Mouse (Mus musculus) left cerebral cortex, postnatal 14 days (tissue): ENCODE data around the gene Stk4. TPM values are rescaled to one million over a fixed set of nuclear protein-coding genes. Genes with fewer than 3 reads are reported as not detected.

Experiments used
- DNase-seq, 2 experiments: peaks; one replicate each; pipeline ENCODE4 v3.0.0; 2021 to 2022; ENCODE audit warnings: low spot score in 2 of 2, mixed read lengths in 1 of 2
- intact Hi-C: fragments of 180-260 bp; cut with DNase I; formaldehyde crosslinking; loops from one replicate; pipeline ENCODE4 v1.15.1; 2025
- total RNA-seq, 2 experiments: library from RNA; stranded (reverse); gene quantifications; 2 replicates each; pipeline ENCODE4 v1.2.3; 2021

Gene Stk4
- total RNA-seq, 2 experiments from 2014 or later = 32.2 to 35.6 TPM

DNA sequence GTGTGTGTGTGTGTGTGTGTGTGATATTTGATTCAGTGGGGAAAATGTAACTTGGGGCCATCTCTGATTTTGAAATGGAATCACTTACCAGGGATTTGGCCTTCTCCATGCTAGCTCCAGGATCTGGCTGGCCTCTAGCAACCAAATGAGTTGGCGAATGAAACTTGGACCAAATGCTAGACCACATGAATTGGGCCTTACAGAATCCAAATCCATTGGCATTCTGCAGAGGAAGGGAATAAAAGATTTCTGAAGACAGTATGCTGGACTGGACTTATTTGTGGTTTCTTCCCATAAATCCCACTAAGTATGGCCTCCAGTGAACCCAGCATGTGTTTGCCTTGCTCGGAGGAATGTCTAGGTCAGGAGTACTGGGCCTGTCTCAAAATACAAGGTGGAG lies 88.7 kb downstream of the Stk4 start:
- intact Hi-C loops = no loop called here
- DNase-seq = no peak

- intact Hi-C loops = no loop called here
- no peak for DNase-seq
Measured at GRCm38 (mm10) chr2:164161515-164162055, 91.5 kb downstream of the Stk4 start.

GRCm38 (mm10) chr2:164164941-164165340 lies 94.8 kb downstream of the Stk4 start:
- intact Hi-C loops = no loop called here
- DNase-seq = no peak

GRCm38 (mm10) chr2:164167752-164168570 lies 97.8 kb downstream of the Stk4 start:
- no peak for DNase-seq
- intact Hi-C loops = no loop called here

- DNase-seq = peak; percentile 41 to 61
- intact Hi-C loops = no loop called here
Measured at GRCm38 (mm10) chr2:164168571-164168946, 98.4 kb downstream of the Stk4 start.

GRCm38 (mm10) chr2:164170326-164170725 lies 100.2 kb downstream of the Stk4 start:
- intact Hi-C loops = loop anchor here (5.0 kb wide), 1 partner anchor 33 kb away; no protein-coding TSS in a partner anchor
- DNase-seq = no peak

GRCm38 (mm10) chr2:164170902-164171301 lies 100.8 kb downstream of the Stk4 start, which contains the start of gene Kcns1:
TSS of gene Kcns1 (minus strand) at chr2:164171113.
- DNase-seq = no peak
- intact Hi-C loops = loop anchor here (5.0 kb wide), 1 partner anchor 34 kb away; no protein-coding TSS in a partner anchor

DNA sequence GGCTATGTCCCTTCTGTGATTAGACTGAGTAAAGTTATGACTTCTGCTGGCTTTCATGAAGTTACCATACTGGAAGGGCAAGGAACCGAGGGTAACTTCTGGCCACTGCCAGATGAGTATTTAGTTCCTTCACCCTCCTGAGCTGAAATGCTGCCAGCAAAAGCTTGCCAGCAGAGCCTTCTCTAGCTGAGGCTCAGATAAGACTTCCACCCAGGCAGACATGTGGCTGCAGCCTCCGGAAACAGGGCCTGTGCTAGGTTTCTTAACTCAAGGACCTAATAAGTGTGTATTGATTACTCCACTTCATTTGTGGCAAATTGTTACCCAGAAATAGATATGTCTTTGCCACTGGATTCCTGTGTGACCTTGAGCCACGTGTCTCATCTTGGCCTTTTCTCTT lies 103.3 kb downstream of the Stk4 start:
- no peak for DNase-seq
- intact Hi-C loops = loop anchor here (5.0 kb wide), 1 partner anchor 36 kb away; no protein-coding TSS in a partner anchor

GRCm38 (mm10) chr2:164174649-164175395 lies 104.7 kb downstream of the Stk4 start:
- intact Hi-C loops = loop anchor here (5.0 kb wide), 1 partner anchor 38 kb away; no protein-coding TSS in a partner anchor
- peak; percentile 73 to 83 for DNase-seq

GRCm38 (mm10) chr2:164175850-164176249 lies 105.7 kb downstream of the Stk4 start:
- no peak for DNase-seq
- intact Hi-C loops = no loop called here

- intact Hi-C loops = no loop called here
Measured at GRCm38 (mm10) chr2:164177831-164178230, 107.7 kb downstream of the Stk4 start.

GRCm38 (mm10) chr2:164180124-164180523 lies 110.0 kb downstream of the Stk4 start:
- intact Hi-C loops = no loop called here
- peak; percentile 43 to 44 for DNase-seq

More at GRCm38 (mm10) chr2:164177831-164178230, 107.7 kb downstream of the Stk4 start:
- no peak for DNase-seq

- DNase-seq = no peak
- intact Hi-C loops = no loop called here
Measured at GRCm38 (mm10) chr2:164180770-164181169, 110.6 kb downstream of the Stk4 start.

- DNase-seq = no peak
Measured at GRCm38 (mm10) chr2:164182692-164183255, 112.7 kb downstream of the Stk4 start, which contains the start of gene Wfdc5. TSS of gene Wfdc5 (minus strand) at chr2:164182742.

GRCm38 (mm10) chr2:164183340-164183739 lies 113.2 kb downstream of the Stk4 start:
- intact Hi-C loops = no loop called here

More at GRCm38 (mm10) chr2:164182692-164183255, 112.7 kb downstream of the Stk4 start, which contains the start of gene Wfdc5:
- intact Hi-C loops = no loop called here

GRCm38 (mm10) chr2:164184145-164184719 lies 114.1 kb downstream of the Stk4 start:
- intact Hi-C loops = no loop called here
- DNase-seq = no peak

More at GRCm38 (mm10) chr2:164183340-164183739, 113.2 kb downstream of the Stk4 start:
- no peak for DNase-seq

- DNase-seq = no peak
- intact Hi-C loops = no loop called here
Measured at GRCm38 (mm10) chr2:164188722-164189121, 118.6 kb downstream of the Stk4 start.

- intact Hi-C loops = no loop called here
- no peak for DNase-seq
Measured at GRCm38 (mm10) chr2:164190576-164190975, 120.5 kb downstream of the Stk4 start, which contains the start of gene Wfdc12. TSS of gene Wfdc12 (minus strand) at chr2:164190608.

GRCm38 (mm10) chr2:164192279-164192678 lies 122.2 kb downstream of the Stk4 start:
- intact Hi-C loops = no loop called here
- no peak for DNase-seq
